Mouse (Mus musculus) 3T3-L1 (cell line): ENCODE measurements around the gene Usp24.

Experiments
- DNase-seq: peaks from one replicate; pipeline ENCODE4 v3.0.0-alpha.2; 2015; ENCODE audit warnings: low read depth, low spot score

The Usp24 gene

DNA sequence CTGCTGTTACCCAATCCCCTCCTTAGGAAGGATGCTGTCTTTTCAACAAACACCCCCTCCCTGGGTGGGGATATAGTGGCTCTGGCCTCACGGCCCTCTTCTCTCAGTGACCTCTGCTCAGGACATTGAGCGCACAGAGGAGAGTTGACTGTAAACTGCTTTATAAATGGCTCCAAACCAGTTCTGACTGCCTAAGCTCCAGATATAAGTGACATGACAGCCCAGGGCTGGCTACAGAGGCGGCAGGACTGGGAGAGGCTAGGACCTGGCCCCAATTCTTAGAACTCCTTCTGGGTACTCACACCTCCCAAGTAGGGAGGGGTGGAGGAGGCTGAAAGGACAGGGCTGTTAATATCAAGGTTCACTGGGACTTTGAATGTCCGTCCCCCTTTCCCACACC, 174.6 kb downstream of the Usp24 start:
- DNase-seq, result no peak
